Mouse (Mus musculus): Measurements from ENCODE around the gene Hif3a.

Gene Hif3a

GRCm38 (mm10) chr7:17056081-17056581, 6.1 kb downstream of the Hif3a start:
- peak; percentile 79 for DNase-seq

GRCm38 (mm10) chr7:17055287-17055946, 6.8 kb downstream of the Hif3a start:
- no peak for DNase-seq

DNA sequence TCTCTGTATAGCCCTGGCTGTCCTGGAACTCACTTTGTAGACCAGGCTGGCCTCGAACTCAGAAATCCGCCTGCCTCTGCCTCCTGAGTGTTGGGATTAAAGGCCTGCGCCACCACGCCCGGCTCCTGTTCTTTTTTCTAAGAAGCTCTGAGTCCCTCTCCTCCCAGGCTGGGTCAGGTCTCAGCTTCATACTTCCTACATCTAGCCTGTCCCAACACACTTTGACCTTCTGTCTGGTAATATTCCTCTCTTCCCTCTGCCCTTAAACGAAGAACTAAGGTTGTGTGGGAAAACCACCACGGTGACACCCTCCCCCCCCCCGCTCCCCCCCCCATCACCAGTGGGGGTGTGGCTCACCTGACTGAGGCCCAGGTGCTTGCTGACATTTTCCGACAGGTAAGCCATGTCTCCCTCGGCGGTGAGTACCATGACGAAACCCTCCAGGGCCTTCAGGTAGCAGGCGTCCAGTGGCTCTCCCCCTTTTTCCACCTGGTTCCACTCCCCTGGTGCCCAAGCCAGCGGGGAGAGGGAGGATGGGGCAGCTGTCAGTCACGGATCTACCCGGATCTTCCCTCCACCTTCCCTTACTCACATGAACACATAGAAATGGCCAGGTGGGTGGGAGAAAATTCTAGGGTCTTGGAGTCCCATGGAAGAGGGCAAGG, 7.8 kb downstream of the Hif3a start:
- no peak for DNase-seq

DNA sequence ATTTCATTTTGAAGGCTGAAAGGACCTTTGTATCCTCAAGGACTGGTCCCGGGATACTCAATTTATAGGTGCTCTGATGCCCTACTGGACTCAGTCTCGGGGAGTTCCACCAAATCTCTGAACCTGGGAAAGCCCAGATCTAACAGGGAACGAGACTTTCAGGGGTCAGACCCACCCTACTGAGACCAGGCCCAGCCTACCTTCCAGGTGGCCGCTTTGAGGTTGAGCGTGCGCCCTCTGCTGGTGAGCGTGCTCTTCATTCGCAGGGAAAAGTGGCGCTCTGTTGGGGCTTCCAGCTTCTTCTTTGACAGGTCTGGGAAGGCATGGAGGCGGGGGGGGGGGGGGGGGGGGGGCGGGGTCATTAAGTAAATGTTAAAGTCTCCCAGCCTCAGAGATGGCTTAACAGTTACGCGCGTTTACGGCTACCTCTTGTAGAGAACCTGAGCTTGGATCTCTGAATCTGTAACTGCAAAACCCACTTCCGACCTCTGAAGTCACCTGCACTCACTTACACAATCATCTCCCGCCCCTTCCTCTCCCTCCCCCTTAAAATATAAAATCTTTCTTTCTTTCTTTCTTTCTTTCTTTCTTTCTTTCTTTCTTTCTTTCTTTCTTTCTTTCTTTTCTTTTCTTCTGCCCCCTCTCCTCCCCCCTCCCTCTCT, 11.2 kb downstream of the Hif3a start:
- DNase-seq, result peak; percentile 75

DNA sequence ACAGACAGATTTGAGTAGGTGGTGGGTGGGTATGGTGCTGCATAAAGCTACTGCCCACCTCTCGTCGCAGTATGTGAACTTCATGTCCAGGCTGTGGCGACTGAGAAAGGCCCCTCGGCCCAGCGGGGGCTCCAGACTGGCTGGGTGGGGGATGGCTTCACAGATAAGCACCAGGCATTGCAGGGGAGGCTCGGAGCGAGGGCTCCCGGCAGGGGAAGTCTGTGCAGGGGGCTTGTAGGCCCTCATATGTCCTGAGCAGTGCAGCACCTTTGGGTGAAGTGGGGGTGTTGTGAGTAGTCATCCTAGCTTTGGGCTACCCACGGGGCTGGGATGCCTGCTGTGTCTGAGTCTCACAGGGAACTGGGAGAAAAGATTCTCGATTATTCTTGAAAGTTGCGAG, 11.7 kb downstream of the Hif3a start:
- DNase-seq, result no peak

- no peak for DNase-seq
Observed at GRCm38 (mm10) chr7:17048431-17049190, 13.6 kb downstream of the Hif3a start.

- DNase-seq, result no peak
Observed at GRCm38 (mm10) chr7:17047041-17047682, 15.1 kb downstream of the Hif3a start.

DNA sequence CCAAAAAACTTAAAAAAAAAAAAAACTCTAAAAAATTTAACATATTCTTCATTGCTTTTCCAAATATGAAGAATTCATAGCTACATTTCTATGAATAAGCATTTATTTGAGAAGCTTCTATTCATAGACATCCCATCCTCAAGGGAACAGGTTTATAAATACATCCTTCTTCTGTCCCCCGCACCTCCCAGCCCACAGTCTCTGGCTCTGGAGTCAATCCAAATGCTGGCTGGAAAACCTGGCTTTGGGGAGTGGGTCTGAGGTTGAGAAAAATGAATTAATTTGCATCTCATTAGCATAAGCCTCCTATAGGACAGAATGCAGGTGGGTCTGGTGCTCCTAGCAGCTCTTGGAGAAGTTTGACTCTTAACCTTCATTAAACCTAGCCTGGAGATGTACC, 16.5 kb downstream of the Hif3a start:
- DNase-seq, result no peak

GRCm38 (mm10) chr7:17039373-17039772, 22.9 kb downstream of the Hif3a start:
- DNase-seq, result no peak

DNA sequence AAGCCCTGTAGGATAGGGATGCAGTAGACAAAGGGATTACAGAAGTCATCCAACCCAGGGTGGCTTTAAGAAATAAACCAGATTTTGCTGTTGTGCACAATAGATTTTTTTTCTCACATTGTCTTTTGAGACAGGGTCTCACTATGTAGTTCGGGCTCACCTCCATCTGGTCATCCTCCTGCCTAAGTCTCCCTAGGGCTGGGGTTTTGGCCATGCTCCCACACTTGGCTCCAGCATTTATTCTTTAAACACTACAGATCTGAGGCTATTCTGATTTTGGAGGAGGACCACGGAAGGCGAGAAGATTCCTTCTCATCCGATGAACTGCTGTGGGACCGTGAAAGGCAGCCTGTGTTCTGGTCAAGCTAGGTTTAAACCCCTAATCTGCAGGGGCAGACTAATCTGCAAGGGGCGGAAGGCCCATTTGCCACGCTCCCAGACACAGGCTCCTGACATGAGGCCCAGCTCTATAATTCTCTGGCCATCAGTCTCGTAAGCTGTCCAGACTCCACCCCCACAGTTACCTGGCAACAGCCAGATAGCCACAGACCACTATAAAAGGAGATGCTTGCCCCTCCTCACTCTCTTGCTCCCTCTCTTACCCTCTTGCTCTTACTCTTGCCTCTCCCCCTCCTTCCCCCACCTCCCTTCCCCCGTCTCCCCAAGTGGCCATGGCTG, 24.1 kb downstream of the Hif3a start:
- DNase-seq, result no peak

DNA sequence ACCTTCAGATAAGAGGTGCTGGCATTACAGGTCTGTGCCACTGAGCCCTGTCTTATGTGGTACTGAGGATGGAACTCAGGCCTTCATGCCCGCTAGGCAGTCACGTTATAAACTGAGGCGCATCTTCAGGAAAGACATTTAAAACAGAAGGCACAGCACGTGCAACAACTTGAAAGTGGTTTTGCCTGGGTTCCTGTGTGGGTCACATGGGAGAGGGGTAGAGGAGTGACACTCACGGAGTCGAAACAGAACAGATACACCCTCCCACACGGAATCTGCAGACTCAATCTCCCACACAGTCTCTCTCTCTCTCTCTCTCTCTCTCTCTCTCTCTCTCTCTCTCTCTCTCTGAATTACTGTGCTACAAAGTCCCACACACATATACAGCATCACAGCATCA, 32.0 kb downstream of the Hif3a start:
- no peak for DNase-seq

- DNase-seq, result no peak
Observed at GRCm38 (mm10) chr7:17028923-17029322, 33.3 kb downstream of the Hif3a start.

DNA sequence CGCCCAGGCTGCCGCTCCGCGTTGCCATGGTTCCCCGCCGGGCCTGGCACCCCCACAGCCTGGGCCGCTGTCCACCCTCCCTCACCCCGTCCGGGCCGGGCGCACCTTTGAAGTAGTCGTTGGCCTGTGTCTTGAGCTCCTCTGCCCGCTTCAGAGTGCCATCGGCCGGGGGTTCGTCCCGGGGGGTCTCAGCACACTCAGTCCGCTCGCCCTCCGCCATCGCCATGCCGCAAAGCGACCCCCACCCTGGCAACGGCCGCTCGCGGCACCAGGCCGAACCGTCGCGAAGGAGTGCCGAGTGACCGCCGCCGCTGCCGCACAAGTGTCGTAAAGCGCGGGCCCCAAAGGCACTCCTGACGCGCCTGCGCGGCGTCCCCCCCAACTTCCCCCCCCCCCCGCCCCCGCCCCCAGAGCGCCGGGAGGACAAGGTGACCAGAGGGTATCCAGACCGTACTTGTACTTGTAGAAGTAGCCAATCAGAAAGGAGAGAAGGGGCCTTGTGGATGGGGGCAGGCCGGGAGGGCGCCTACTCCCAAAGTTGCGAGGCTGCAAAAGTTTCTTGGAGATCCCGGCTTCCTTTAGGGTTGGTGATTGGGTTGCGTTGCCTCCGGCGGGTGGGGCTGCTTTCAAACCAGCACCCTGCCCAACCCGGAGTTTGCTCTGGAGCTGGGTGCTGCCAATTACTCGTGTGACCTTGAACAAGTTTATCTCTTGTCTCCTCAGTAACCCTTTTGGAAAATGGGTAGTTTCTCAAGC, 34.5 kb downstream of the Hif3a start, which contains the start of gene Ppp5c:
Gene Ppp5c, minus strand, starts transcription at position 337 of the 756 bp plus-strand sequence.
- DNase-seq, result peak; percentile 89

- no peak for DNase-seq
Observed at GRCm38 (mm10) chr7:17026710-17027587, 35.3 kb downstream of the Hif3a start.

GRCm38 (mm10) chr7:17025896-17026622, 36.2 kb downstream of the Hif3a start:
- DNase-seq, result no peak

DNA sequence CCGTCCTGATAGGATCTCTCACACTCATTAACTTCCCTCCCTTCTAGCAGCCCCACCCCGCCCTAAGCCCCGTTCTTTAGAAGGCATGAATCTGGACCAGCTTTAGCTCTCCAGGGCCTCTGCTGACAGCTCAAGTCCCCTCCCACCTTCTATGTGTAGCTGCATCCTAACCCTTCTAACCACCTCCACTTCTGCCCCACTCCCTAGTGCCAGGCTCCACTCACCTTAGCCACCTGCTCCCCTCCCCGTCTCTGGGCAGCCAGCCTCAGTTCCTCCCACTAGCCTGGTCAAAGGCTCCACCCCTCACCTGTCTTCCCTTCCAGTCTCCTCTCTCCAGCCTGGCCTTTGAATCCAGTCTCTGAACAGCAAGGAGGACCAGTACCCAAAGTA, 36.7 kb downstream of the Hif3a start:
- no peak for DNase-seq

DNA sequence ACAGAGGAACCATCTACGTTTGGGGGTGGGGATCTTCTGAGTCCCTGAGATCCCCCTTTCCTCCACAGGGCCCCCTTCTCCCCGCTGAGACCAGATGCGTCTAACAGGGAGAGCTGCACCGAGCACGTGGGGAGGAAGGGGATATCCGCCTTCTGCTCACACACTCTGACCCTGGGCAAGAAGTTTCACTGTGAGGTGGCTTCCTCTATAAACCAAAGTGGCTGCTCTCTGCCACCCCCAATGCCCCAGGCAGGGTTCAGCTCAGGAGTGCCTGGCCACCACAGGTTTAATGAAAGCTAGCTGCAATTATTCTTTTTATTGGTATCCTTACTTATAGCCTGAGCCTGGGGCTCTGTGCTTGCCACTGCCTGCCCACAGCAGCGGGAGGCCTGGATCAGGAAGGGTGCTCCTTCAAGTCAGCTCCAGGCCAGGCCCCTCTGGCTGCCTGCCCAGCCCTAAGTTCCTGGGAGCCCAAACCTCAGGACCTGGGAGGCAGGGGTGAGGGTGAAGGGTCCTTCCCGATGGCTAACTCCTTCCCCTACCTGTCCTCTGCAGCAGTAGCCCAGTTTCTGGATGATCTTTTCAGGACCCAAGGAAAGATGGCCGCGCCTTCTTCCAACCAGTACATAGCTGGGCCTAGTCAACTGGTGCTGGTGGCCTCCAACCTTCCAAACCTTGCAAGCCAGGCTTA, 37.3 kb downstream of the Hif3a start:
- DNase-seq, result no peak

DNA sequence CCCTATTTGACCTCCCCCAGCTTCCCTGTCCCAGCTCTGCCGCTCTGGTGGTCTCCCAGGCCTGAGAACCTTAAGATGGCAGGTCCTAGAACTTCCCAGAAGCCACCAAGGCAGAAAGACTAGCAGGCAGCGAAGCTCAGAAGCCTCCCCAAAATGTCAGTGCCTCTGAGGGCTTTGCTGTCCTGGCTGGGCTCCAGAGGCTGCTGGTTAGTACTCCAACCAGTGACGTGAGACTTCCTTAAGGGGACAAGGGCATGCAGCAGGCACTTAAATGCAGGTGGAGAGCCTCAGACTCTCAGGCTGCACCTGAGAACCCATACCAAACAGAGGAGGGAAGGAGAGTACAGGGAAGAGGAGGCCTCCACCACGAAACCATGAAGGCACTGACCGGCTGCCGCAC, 38.1 kb downstream of the Hif3a start:
- no peak for DNase-seq

DNA sequence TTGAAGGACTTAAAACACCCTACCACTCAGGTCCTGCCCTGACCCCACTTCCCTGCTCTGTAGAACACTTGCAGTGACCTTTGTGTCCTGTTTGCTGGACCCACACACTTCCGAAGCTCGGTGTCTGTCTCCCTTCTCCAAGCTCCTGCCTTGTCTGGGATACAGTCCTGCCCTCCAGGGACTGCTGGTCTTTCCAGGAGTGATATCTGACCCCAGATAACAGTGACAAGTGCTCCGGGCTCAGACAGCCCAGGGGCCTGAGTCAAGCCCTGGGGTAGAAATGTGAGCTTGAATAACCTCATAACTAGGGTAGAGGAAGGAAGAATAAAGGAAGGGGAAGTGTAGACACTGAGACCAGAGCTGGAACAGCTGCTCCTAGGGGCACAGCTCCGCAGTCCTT, 38.5 kb downstream of the Hif3a start:
- no peak for DNase-seq
